Mouse (Mus musculus): ENCODE measurements around the gene Ankrd66. TPM values are rescaled to one million over a fixed set of nuclear protein-coding genes. Genes with fewer than 3 reads are reported as not detected.
A peak's percentile ranks its signal among the peaks of the same experiment; 100 is the strongest.

Gene Ankrd66
- polyA plus RNA-seq, 1 experiment from 2014 or later: not detected

DNA sequence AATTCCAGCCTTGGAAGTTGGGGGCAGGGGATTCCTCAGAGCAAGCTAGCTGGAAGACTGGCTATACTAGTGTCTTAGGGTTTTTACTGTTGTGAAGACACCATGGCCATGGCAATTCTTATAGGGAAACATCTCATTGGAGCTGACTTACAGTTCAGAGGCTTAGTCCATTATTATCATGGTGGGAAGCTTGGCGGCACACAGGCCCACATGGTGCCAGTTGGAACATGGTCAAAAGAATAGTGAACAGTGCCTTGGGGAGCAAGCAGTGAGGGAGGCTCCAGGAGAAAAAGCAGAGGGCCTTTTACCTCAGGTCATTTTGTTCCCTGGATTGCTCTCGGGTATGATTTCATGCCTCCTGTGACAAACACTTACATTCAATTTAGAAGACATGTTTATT, 12.9 kb downstream of the Ankrd66 start:
- Histone ChIP-seq H3K36me3 (ENCODE audit: control insufficient read depth, insufficient read depth, low read length) (no peaks in the 10 kb centered on the region), H3K9me3 (ENCODE audit: control insufficient read depth, low read length) (no peaks in the 10 kb centered on the region), H3K27me3 (ENCODE audit: control insufficient read depth, insufficient read depth, low read length) (no peaks in the 10 kb centered on the region), H3K4me1 (replicated peaks; ENCODE audit: control insufficient read depth, insufficient read depth) (no peaks in the 10 kb centered on the region), H3K9ac (ENCODE audit: low read length) (no peak overlapping the region), H3K4me3 (ENCODE audit: low read depth, low read length) (no peak overlapping the region), H3K27ac (replicated peaks) (no peak overlapping the region), H3K4me2 (replicated peaks; ENCODE audit: low read depth) (no peak overlapping the region)
- DNase-seq (ENCODE audit: low spot score) (no peak), ATAC-seq (ENCODE audit: low FRiP score, low TSS enrichment) (no peak)
- TF ChIP-seq EP300 (optimal IDR thresholded peaks at IDR 0.05) (no peak), CTCF (IDR thresholded peaks at IDR 0.05; ENCODE audit: low read depth) (no peak)
- WGBS: 73% methylated on average over 2 of the region's 2 CpGs

DNA sequence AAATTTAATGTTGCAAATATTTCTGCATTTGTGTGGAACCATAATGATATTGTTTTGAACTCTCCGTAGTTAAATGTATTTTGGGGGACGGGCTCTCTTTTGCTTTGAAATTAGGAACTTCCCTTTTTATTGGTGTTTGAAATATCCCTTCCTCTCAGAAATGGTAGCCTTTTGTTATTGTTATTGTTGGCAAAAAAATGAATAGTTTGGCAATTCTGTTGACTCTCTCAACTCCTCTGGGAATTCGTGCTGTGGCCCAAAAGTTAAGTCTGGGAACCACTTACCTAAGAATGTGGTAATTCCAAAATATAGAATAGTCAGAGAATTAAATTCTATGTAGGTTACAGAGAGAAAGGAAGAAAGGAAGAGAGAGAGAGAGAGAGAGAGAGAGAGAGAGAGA, 23.3 kb downstream of the Ankrd66 start:
- DNase-seq (ENCODE audit: low spot score): no peak
- no peak for ATAC-seq (ENCODE audit: low FRiP score, low TSS enrichment)
- WGBS: 71% methylated on average over 3 of the region's 3 CpGs

DNA sequence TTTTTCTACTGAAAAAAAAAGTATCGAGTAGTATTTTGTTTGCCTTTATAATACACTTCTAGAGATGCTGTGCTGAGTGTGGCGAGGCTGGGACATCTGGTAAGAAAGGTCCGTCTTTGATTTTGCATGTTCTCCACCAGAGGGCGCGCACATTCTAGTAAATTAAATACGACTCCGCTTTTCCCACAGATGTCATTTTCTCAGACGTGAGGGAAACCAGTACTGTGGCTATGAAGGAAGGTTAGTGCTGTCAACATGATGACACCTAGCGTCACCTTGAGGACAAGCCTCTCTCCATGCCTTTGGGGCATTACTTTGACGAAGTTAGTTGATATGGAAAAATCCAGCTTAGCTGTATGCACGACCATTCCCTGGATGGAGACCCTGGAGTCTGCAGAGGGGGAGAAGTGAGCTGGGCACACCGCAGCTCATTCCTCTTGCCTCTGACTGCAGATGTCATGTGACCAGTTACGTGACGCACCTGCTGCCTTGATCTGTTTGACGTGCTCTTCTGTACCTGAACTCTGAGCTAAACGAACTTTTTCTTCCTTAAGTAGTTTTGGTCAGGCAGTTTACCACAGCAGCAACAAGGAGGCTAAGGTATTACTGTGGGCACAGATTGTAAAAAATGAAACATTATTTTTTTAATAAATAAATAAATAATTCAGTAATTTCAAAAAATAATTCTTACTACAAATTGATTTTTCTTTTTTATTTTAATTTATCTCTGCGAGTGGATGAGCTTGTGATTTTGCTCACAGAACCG, 24.6 kb downstream of the Ankrd66 start:
- no peak overlapping the region for H3K9ac ChIP-seq (ENCODE audit: low read length)
- H3K27ac ChIP-seq (replicated peaks): no peak overlapping the region
- DNase-seq (ENCODE audit: low spot score): peak; percentile 72
- no peak overlapping the region for H3K4me2 ChIP-seq (replicated peaks; ENCODE audit: low read depth)
- H3K36me3 ChIP-seq (ENCODE audit: control insufficient read depth, insufficient read depth, low read length): no peaks in the 10 kb centered on the region
- no peak overlapping the region for H3K4me3 ChIP-seq (ENCODE audit: low read depth, low read length)
- peak; percentile 45; the same call in 1 of the 2 replicates for ATAC-seq (ENCODE audit: low FRiP score, low TSS enrichment)
- H3K4me1 ChIP-seq (replicated peaks; ENCODE audit: control insufficient read depth, insufficient read depth): no peaks in the 10 kb centered on the region
- 20% methylated on average over 18 of the region's 18 CpGs for WGBS
- TF ChIP-seq EP300 (optimal IDR thresholded peaks at IDR 0.05) (no peak), CTCF (IDR thresholded peaks at IDR 0.05; ENCODE audit: low read depth) (peak; percentile 85)
- 0 out of 2 replicates have a peak, but pooled peaks cover 3% of the 10 kb centered on the region for H3K9me3 ChIP-seq (ENCODE audit: control insufficient read depth, low read length)
- H3K27me3 ChIP-seq (ENCODE audit: control insufficient read depth, insufficient read depth, low read length): no peaks in the 10 kb centered on the region

More for the DNA sequence above, 23.3 kb downstream of the Ankrd66 start:
- H3K4me2 ChIP-seq (replicated peaks; ENCODE audit: low read depth): no peak overlapping the region
- no peak overlapping the region for H3K27ac ChIP-seq (replicated peaks)
- no peak overlapping the region for H3K9ac ChIP-seq (ENCODE audit: low read length)
- TF ChIP-seq EP300 (optimal IDR thresholded peaks at IDR 0.05) (no peak), CTCF (IDR thresholded peaks at IDR 0.05; ENCODE audit: low read depth) (no peak)
- H3K36me3 ChIP-seq (ENCODE audit: control insufficient read depth, insufficient read depth, low read length): no peaks in the 10 kb centered on the region
- no peak overlapping the region for H3K4me3 ChIP-seq (ENCODE audit: low read depth, low read length)
- H3K27me3 ChIP-seq (ENCODE audit: control insufficient read depth, insufficient read depth, low read length): no peaks in the 10 kb centered on the region
- no peaks in the 10 kb centered on the region for H3K4me1 ChIP-seq (replicated peaks; ENCODE audit: control insufficient read depth, insufficient read depth)
- H3K9me3 ChIP-seq (ENCODE audit: control insufficient read depth, low read length): 0 out of 2 replicates have a peak, but pooled peaks cover under 1% of the 10 kb centered on the region

GRCm38 (mm10) chr17:43510782-43511181, 32.7 kb downstream of the Ankrd66 start:
- H3K9me3 ChIP-seq (ENCODE audit: control insufficient read depth, low read length): 0 out of 2 replicates have a peak, but pooled peaks cover 3% of the 10 kb centered on the region
- H3K36me3 ChIP-seq (ENCODE audit: control insufficient read depth, insufficient read depth, low read length): no peaks in the 10 kb centered on the region
- no peak overlapping the region for H3K9ac ChIP-seq (ENCODE audit: low read length)
- H3K4me2 ChIP-seq (replicated peaks; ENCODE audit: low read depth): no peak overlapping the region
- no peaks in the 10 kb centered on the region for H3K4me1 ChIP-seq (replicated peaks; ENCODE audit: control insufficient read depth, insufficient read depth)
- TF ChIP-seq CTCF (IDR thresholded peaks at IDR 0.05; ENCODE audit: low read depth) (no peak), EP300 (optimal IDR thresholded peaks at IDR 0.05) (no peak)
- H3K27ac ChIP-seq (replicated peaks): no peak overlapping the region
- H3K27me3 ChIP-seq (ENCODE audit: control insufficient read depth, insufficient read depth, low read length): no peaks in the 10 kb centered on the region
- ATAC-seq (ENCODE audit: low FRiP score, low TSS enrichment) (no peak), DNase-seq (ENCODE audit: low spot score) (no peak)
- H3K4me3 ChIP-seq (ENCODE audit: low read depth, low read length): no peak overlapping the region
- 71% methylated on average over 4 of the region's 4 CpGs for whole genome bisulfite sequencing

DNA sequence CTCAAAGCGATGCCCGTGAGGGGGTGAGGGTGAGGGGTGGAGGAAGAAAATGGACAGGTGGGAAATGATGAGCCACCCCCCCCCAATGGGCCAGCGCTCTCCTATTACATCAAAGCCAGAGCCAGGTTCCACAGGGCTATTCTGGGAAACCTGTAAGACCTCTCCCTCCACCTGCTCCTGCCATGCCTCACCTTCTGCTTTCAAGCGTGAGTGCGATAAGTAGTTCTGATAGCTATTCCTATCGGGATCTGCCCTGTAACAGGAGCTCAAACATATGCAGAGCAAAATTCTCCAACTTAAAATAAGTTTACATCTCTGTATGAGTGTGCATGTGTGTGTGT, 38.9 kb downstream of the Ankrd66 start:
- no peak overlapping the region for H3K4me2 ChIP-seq (replicated peaks; ENCODE audit: low read depth)
- ATAC-seq (ENCODE audit: low FRiP score, low TSS enrichment): peak; percentile 69; the same call in 1 of the 2 replicates
- TF ChIP-seq EP300 (optimal IDR thresholded peaks at IDR 0.05) (no peak), CTCF (IDR thresholded peaks at IDR 0.05; ENCODE audit: low read depth) (no peak)

DNA sequence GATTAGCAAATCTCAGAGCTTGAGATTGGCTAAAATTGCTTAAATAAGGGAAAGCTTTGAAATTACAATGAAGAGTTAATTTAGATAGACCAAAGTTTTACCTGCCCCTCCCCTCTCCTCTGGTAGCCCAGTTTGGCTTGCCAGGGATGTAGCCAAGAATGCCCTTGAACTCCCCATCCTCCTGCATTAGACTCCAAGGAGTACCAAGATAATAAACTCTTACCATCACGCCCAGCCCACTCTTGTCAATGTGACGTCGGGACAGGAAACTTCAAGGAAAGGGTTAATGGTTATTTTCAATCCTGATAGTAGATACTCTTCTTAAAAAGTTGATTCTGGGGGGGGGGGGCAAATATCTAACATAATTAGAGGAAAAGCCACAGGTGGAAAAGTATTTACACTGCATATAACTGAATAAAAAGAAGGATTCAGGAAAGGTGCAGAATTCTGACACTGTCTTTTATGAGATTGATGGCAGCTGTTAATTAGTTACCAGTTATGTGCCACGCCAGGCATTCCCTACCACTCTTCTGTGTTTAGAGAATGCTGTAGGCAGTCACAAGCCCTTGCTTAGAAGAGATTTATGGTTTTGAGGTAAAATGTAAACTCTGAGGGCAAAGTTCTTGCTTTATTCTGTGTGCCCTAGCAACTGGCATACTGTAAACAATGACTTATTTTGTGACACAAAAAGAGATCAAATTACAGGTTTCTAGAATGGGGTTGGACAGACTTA, 39.4 kb downstream of the Ankrd66 start:
- H3K4me1 ChIP-seq (replicated peaks; ENCODE audit: control insufficient read depth, insufficient read depth): no peaks in the 10 kb centered on the region
- no peak overlapping the region for H3K4me3 ChIP-seq (ENCODE audit: low read depth, low read length)
- H3K27ac ChIP-seq (replicated peaks): no peak overlapping the region
- WGBS: 15% methylated on average over 4 of the region's 4 CpGs
- no peak overlapping the region for H3K4me2 ChIP-seq (replicated peaks; ENCODE audit: low read depth)
- no peaks in the 10 kb centered on the region for H3K36me3 ChIP-seq (ENCODE audit: control insufficient read depth, insufficient read depth, low read length)
- H3K27me3 ChIP-seq (ENCODE audit: control insufficient read depth, insufficient read depth, low read length): no peaks in the 10 kb centered on the region
- DNase-seq (ENCODE audit: low spot score) (no peak), ATAC-seq (ENCODE audit: low FRiP score, low TSS enrichment) (peak; percentile 74; the same call in 1 of the 2 replicates)
- H3K9ac ChIP-seq (ENCODE audit: low read length): no peak overlapping the region
- TF ChIP-seq EP300 (optimal IDR thresholded peaks at IDR 0.05) (no peak), CTCF (IDR thresholded peaks at IDR 0.05; ENCODE audit: low read depth) (no peak)
- no peaks in the 10 kb centered on the region for H3K9me3 ChIP-seq (ENCODE audit: control insufficient read depth, low read length)

More for the DNA sequence above, 38.9 kb downstream of the Ankrd66 start:
- Histone ChIP-seq H3K27me3 (ENCODE audit: control insufficient read depth, insufficient read depth, low read length) (no peaks in the 10 kb centered on the region), H3K9ac (ENCODE audit: low read length) (no peak overlapping the region), H3K27ac (replicated peaks) (no peak overlapping the region), H3K4me1 (replicated peaks; ENCODE audit: control insufficient read depth, insufficient read depth) (no peaks in the 10 kb centered on the region), H3K36me3 (ENCODE audit: control insufficient read depth, insufficient read depth, low read length) (no peaks in the 10 kb centered on the region), H3K9me3 (ENCODE audit: control insufficient read depth, low read length) (no peaks in the 10 kb centered on the region), H3K4me3 (ENCODE audit: low read depth, low read length) (no peak overlapping the region)
- DNase-seq (ENCODE audit: low spot score): peak; percentile 53
- WGBS: 14% methylated on average over 6 of the region's 6 CpGs
